Mouse (Mus musculus) stomach, postnatal 0 days (tissue): ENCODE measurements around the gene Hoxd4. TPM values are rescaled to one million over a fixed set of nuclear protein-coding genes. Genes with fewer than 3 reads are reported as not detected.

Experiments used
- ATAC-seq: fragments of 200-750 bp; cut with Nextera tagmentation; 2 replicates; pipeline ENCODE4 v1.8.0; 2017; ENCODE audit not compliant: low FRiP score, low TSS enrichment
- DNase-seq: peaks from one replicate; pipeline ENCODE4 v3.0.0-alpha.2; 2016; ENCODE audit warnings: low spot score
- H3K27ac ChIP-seq: fragments of 300-500 bp; sonication (generic); replicated peaks from 2 replicates; pipeline ENCODE4 v1.5.1; 2014; ENCODE audit warnings: mild to moderate bottlenecking, control low read depth
- H3K27me3 ChIP-seq: fragments of 300-500 bp; sonication (generic); 2 replicates; pipeline ENCODE4 v1.6.1; 2014; ENCODE audit warnings: low read length; ENCODE audit not compliant: control insufficient read depth, insufficient read depth
- H3K36me3 ChIP-seq: fragments of 300-500 bp; sonication (generic); 2 replicates; pipeline ENCODE4 v1.6.1; 2014; ENCODE audit warnings: low read length, mixed read lengths; ENCODE audit not compliant: control insufficient read depth, insufficient read depth
- H3K4me1 ChIP-seq: fragments of 300-500 bp; sonication (generic); replicated peaks from 2 replicates; pipeline ENCODE4 v1.6.1; 2014; ENCODE audit warnings: antibody characterized with exemption; ENCODE audit not compliant: control insufficient read depth, insufficient read depth
- H3K4me2 ChIP-seq: fragments of 300-500 bp; sonication (generic); replicated peaks from 2 replicates; pipeline ENCODE4 v1.6.1; 2014; ENCODE audit warnings: low read depth, mild to moderate bottlenecking, control low read depth, moderate library complexity
- H3K4me3 ChIP-seq: fragments of 300-500 bp; sonication (generic); 2 replicates; pipeline ENCODE4 v1.5.1; 2014; ENCODE audit warnings: low read depth, low read length, control low read depth
- H3K9ac ChIP-seq: fragments of 300-500 bp; sonication (generic); 2 replicates; pipeline ENCODE4 v1.6.1; 2014; ENCODE audit warnings: mild to moderate bottlenecking, low read length, control low read depth, mixed read lengths
- H3K9me3 ChIP-seq: fragments of 300-500 bp; sonication (generic); 2 replicates; pipeline ENCODE4 v1.6.1; 2016; ENCODE audit warnings: low read length; ENCODE audit not compliant: control insufficient read depth
- CTCF ChIP-seq: IDR thresholded peaks from 2 replicates; pipeline ENCODE4 v1.5.1; 2016; ENCODE audit warnings: antibody characterized with exemption, low read depth, mild to moderate bottlenecking, moderate library complexity
- EP300 ChIP-seq: optimal IDR thresholded peaks from 2 replicates; pipeline ENCODE3; 2016; ENCODE audit warnings: antibody characterized with exemption
- WGBS: fragments of 180-500 bp; shearing (Covaris S2); extraction: QIAGEN DNeasy Blood & Tissue Kit; methylation state at CpG from one replicate; pipeline ENCODE4 v1.1.7; 2014; 5-methylcytosine and 5-hydroxymethylcytosine counted together
- polyA plus RNA-seq: library from polyadenylated mRNA; unstranded; fragments of >200 nt; fragmentation: Nextera tagmentation; extraction: Ambion mirVana; gene quantifications from 2 replicates; pipeline ENCODE4 v1.2.1, GENCODE M21; 2015

Gene Hoxd4
- polyA plus RNA-seq, 1 experiment from 2014 or later, result 0.08 TPM

GRCm38 (mm10) chr2:74726551-74726950 is 14.8 kb downstream of the Hoxd4 start, which contains the start of gene Gm28230:
Gm28230 (plus strand) TSS chr2:74726728.
- Histone ChIP-seq H3K4me1 (no peaks in the 10 kb centered on the region), H3K9ac (no peak within 1 kb of the TSS), H3K9me3 (no peaks in the 10 kb centered on the region), H3K36me3 (no peaks in the 10 kb centered on the region), H3K27ac (no peak within 1 kb of the TSS), H3K4me3 (peak within 1 kb of the TSS; percentile 12), H3K4me2 (peak within 1 kb of the TSS; percentile 23; the same call in 1 of the 2 replicates), H3K27me3 (peaks cover 35% of the 10 kb centered on the region)
- no peak for ATAC-seq
- no peak for DNase-seq
- TF ChIP-seq CTCF, result no peak
- no peak for TF ChIP-seq EP300
- 30% methylated on average over 5 of the region's 5 CpGs for WGBS

GRCm38 (mm10) chr2:74726973-74727639 is 15.4 kb downstream of the Hoxd4 start:
- no peak overlapping the region for H3K27ac ChIP-seq
- H3K9ac ChIP-seq, result no peak overlapping the region
- H3K4me2 ChIP-seq, result peak overlapping the region; percentile 23; the same call in 1 of the 2 replicates
- no peaks in the 10 kb centered on the region for H3K9me3 ChIP-seq
- no peak for DNase-seq
- TF ChIP-seq EP300, result no peak
- TF ChIP-seq CTCF, result no peak
- peak overlapping the region; percentile 12 for H3K4me3 ChIP-seq
- H3K36me3 ChIP-seq, result no peaks in the 10 kb centered on the region
- 0 out of 2 replicates have a peak, but pooled peaks have one; percentile 15 for ATAC-seq
- peaks cover 31% of the 10 kb centered on the region for H3K27me3 ChIP-seq
- no peaks in the 10 kb centered on the region for H3K4me1 ChIP-seq
- WGBS, result 12% methylated on average over 37 of the region's 43 CpGs

GRCm38 (mm10) chr2:74727640-74728302 is 16.0 kb downstream of the Hoxd4 start:
- no peaks in the 10 kb centered on the region for H3K9me3 ChIP-seq
- H3K9ac ChIP-seq, result no peak overlapping the region
- 12% methylated on average over 25 of the region's 25 CpGs for WGBS
- 0 out of 2 replicates have a peak, but pooled peaks have one; percentile 12 for ATAC-seq
- no peak for TF ChIP-seq CTCF
- no peak for TF ChIP-seq EP300
- no peak for DNase-seq
- no peaks in the 10 kb centered on the region for H3K36me3 ChIP-seq
- H3K4me3 ChIP-seq, result peak overlapping the region; percentile 12
- 0 out of 2 replicates have a peak overlapping the region, but pooled peaks have one; percentile 23 for H3K4me2 ChIP-seq
- H3K4me1 ChIP-seq, result no peaks in the 10 kb centered on the region
- no peak overlapping the region for H3K27ac ChIP-seq
- H3K27me3 ChIP-seq, result peaks cover 32% of the 10 kb centered on the region

- no peak overlapping the region for H3K4me2 ChIP-seq
- DNase-seq (no peak), ATAC-seq (no peak)
- WGBS, result 34% methylated on average over 13 of the region's 13 CpGs
- H3K36me3 ChIP-seq, result no peaks in the 10 kb centered on the region
- no peaks in the 10 kb centered on the region for H3K4me1 ChIP-seq
- H3K27me3 ChIP-seq, result peaks cover 32% of the 10 kb centered on the region
- H3K27ac ChIP-seq, result no peak overlapping the region
- TF ChIP-seq CTCF (no peak), EP300 (no peak)
- no peak overlapping the region for H3K4me3 ChIP-seq
- no peak overlapping the region for H3K9ac ChIP-seq
- no peaks in the 10 kb centered on the region for H3K9me3 ChIP-seq
Measured at GRCm38 (mm10) chr2:74728303-74728680, 16.6 kb downstream of the Hoxd4 start.

- H3K27me3 ChIP-seq, result peaks cover 27% of the 10 kb centered on the region
- no peaks in the 10 kb centered on the region for H3K9me3 ChIP-seq
- TF ChIP-seq EP300 (no peak), CTCF (no peak)
- ATAC-seq (no peak), DNase-seq (no peak)
- no peak overlapping the region for H3K27ac ChIP-seq
- no peaks in the 10 kb centered on the region for H3K4me1 ChIP-seq
- WGBS, result 27% methylated on average over 8 of the region's 8 CpGs
- no peak overlapping the region for H3K4me2 ChIP-seq
- H3K9ac ChIP-seq, result no peak overlapping the region
- no peaks in the 10 kb centered on the region for H3K36me3 ChIP-seq
- H3K4me3 ChIP-seq, result no peak overlapping the region
Measured at GRCm38 (mm10) chr2:74730331-74730730, 18.6 kb downstream of the Hoxd4 start.

- Histone ChIP-seq H3K27me3 (peaks cover 28% of the 10 kb centered on the region), H3K9me3 (no peaks in the 10 kb centered on the region), H3K4me3 (no peak overlapping the region), H3K9ac (no peak overlapping the region), H3K27ac (no peak overlapping the region), H3K36me3 (no peaks in the 10 kb centered on the region), H3K4me2 (no peak overlapping the region), H3K4me1 (no peaks in the 10 kb centered on the region)
- no peak for TF ChIP-seq EP300
- no peak for TF ChIP-seq CTCF
- no peak for ATAC-seq
- no peak for DNase-seq
Measured at GRCm38 (mm10) chr2:74731055-74731454, 19.3 kb downstream of the Hoxd4 start.
